21 mouse cellular contexts compared by ENCODE assay signal in the genomic region with DNA sequence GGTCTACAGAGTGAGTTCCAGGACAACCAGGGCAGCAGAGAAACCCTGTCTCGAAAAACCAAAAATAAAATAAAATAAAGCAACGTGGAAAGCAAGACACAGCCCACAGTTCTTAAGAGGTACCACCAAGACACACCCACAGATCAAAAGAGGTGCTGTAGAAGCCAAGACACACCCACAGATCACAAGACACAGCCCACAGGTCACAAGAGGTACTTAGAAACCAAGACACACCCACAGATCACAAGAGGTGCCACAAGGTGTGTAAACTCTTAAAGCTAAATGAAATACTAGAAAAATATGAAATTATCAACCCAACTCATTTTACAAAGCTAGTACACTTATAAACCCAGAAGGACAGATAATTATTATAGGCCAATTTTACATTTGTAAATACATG. TPM values are rescaled to one million over a fixed set of nuclear protein-coding genes. Genes with fewer than 3 reads are reported as not detected.
DNase-seq lines count a peak whose midpoint lies in the region; ATAC-seq lines count a peak whose summit lies in the region.
"Had no signal": no experiment of that assay in that cellular context is flagged by ENCODE, and none has a peak within 500 bp of the region (broad histone marks: within the 10 kb centered on the region; RNA-seq: fewer than 3 reads in every experiment).

No protein-coding gene starts in this region.

- no peaks in the 10 kb centered on the region for H3K27me3 ChIP-seq in forebrain, embryonic 12.5 days
- H3K27me3 ChIP-seq: liver, embryonic 15.5 days; megakaryocyte, embryonic 14.5 days had no signal

- no peak overlapping the region for H3K9ac ChIP-seq in forebrain, embryonic 12.5 days
- H3K9ac ChIP-seq: liver, embryonic 15.5 days had no signal

- no peak overlapping the region for H3K4me3 ChIP-seq in forebrain, embryonic 12.5 days (replicated peaks)
- H3K4me3 ChIP-seq: left cerebral cortex, adult 2 months; liver, embryonic 15.5 days; megakaryocyte, embryonic 14.5 days had no signal

- no peaks in the 10 kb centered on the region for H3K9me3 ChIP-seq in forebrain, embryonic 12.5 days
- H3K9me3 ChIP-seq: G1E; liver, embryonic 15.5 days; megakaryocyte, embryonic 14.5 days had no signal

- no peak overlapping the region for H3K27ac ChIP-seq in forebrain, embryonic 12.5 days
- H3K27ac ChIP-seq: hindbrain, postnatal 0 days; left cerebral cortex, adult 2 months; liver, embryonic 15.5 days had no signal

- H3K4me1 ChIP-seq in forebrain, embryonic 12.5 days: peaks cover 11% of the 10 kb centered on the region; the same call in 1 of the 2 replicates
- H3K4me1 ChIP-seq: liver, embryonic 15.5 days had no signal

- intact Hi-C loops in heart, postnatal 10 days (cut with DNase I): no loop called here

- 90% methylated on average over 2 of the region's 2 CpGs for WGBS in forebrain, embryonic 12.5 days

- H3K4me2 ChIP-seq in forebrain, embryonic 12.5 days: no peak overlapping the region
- H3K4me2 ChIP-seq: liver, embryonic 15.5 days had no signal

- no peak for ATAC-seq in forebrain, embryonic 12.5 days (ENCODE audit: low FRiP score)
- ATAC-seq: forebrain, embryonic 14.5 days; hindbrain, postnatal 0 days; midbrain, embryonic 16.5 days had no signal

- DNase-seq in CD4-positive helper T cell, adult 2 months (ENCODE audit: low read depth, low spot score): peak; percentile 64
- DNase-seq in ZHBTc4 (ENCODE audit: low read depth, low spot score): peak; percentile 46
- DNase-seq in lung, adult 18-20 months: peak; percentile 72 to 76
- peak; percentile 36 to 37 for DNase-seq in lung, postnatal 4 days
- no peak for DNase-seq in gastrocnemius, adult 8-10 months (ENCODE audit: low spot score in 2 of 2)
- DNase-seq in heart, postnatal 10 days: no peak
- DNase-seq: adrenal gland, adult 8-10 months; cerebellum, postnatal 10 days; embryo, embryonic 11 days; heart, adult 11 months; right cerebral cortex, postnatal 25 days; thymus, postnatal 25 days had no signal

- H3K36me3 ChIP-seq in forebrain, embryonic 12.5 days (replicated peaks): peaks cover 31% of the 10 kb centered on the region

RNA-seq across cellular contexts. Expression of a gene that starts 23.9 kb away (rescaled TPM):
- under 1 TPM; 0.31 to 0.51 (median 0.33) TPM for total RNA-seq in gastrocnemius, adult 8-10 months (2022)
- 0.18 TPM in 2 replicates for polyA plus RNA-seq in forebrain, embryonic 12.5 days (2016; fragmentation: Nextera tagmentation; extraction: Ambion mirVana)
- under 1 TPM; 0.19 to 0.22 TPM for total RNA-seq in heart, postnatal 10 days (2021)
- polyA plus RNA-seq: G1E; heart, embryonic 14.5 days had no signal

Comparison
In these comparisons a context has a peak if more than half of its experiments do, and no peak if none do; other contexts are left out.
1. DNase-seq: peak in CD4-positive helper T cell, adult 2 months (single experiment), ZHBTc4 (single experiment), lung, adult 18-20 months (2 of 2) and lung, postnatal 4 days (2 of 2); none in gastrocnemius, adult 8-10 months (0 of 2) and heart, postnatal 10 days (0 of 2).